Mouse (Mus musculus): Measurements from ENCODE around the gene Kmt5b.

Gene Kmt5b

GRCm38 (mm10) chr19:3768697-3769383, 1.6 kb downstream of the Kmt5b start:
- no peak for DNase-seq (ENCODE audit: low spot score)

GRCm38 (mm10) chr19:3769533-3769932, 2.3 kb downstream of the Kmt5b start:
- DNase-seq (ENCODE audit: low spot score): no peak

- DNase-seq (ENCODE audit: low spot score): no peak
Measured at GRCm38 (mm10) chr19:3774159-3774558, 6.9 kb downstream of the Kmt5b start.

DNA sequence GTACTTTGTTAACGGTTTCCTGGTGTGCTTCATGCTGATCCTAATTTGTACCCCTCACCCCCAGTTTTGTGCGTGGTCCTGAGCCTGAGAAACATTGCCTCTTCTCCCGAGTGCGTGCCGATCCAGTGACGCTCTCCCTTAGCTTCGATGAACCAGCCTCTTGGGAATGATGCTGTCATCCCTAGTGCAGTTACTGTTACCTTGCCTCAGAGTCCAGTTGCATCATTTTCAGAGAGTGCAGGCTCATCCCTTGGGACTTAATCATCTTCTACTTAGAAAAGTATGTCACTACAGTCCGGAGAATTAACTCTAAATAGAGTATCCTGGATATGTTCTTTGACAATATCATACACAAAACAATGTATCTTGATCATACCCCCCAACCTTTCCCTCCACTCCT, 11.5 kb downstream of the Kmt5b start:
- no peak for DNase-seq (ENCODE audit: low spot score)

DNA sequence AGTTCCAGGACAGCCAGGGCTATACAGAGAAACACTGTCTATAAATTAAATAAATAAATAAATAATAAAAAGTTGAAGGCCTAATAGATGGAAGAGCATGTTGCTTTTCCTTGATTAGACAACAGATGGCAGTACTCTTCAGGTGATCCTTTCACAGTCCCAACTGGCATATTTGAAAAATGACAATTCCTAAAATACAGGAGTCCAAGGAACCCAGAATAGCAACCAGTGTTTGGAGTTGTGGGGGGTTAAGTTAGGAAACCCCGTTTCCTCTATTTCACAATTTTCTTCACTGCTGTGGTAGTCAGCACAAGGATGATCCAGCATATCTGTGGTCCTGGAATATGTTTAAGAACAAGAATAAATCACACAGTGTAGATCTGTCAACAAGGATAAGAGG, 22.9 kb downstream of the Kmt5b start:
- DNase-seq (ENCODE audit: low spot score): no peak

DNA sequence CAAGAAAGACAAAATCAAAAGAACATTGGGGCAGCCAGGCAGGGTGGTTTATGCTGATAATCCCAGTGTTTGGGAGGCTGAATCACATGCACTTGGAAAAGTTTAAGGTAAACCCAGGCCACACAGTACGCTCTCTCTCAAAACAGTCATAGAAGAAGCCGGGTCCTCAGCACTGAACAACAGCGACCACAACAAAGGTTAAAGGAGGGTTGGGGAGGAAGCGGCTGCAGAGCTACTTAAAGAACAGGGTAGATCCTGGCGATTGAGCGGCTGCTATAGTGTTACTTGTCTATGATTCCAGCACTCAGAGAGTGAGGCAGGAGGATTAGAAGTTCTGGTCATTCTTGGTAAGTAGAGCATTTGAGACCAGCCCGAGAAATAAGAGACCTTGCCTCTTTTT, 38.3 kb downstream of the Kmt5b start:
- DNase-seq (ENCODE audit: low spot score): no peak

- DNase-seq (ENCODE audit: low spot score): no peak
Measured at GRCm38 (mm10) chr19:3810536-3811233, 43.5 kb downstream of the Kmt5b start.

DNA sequence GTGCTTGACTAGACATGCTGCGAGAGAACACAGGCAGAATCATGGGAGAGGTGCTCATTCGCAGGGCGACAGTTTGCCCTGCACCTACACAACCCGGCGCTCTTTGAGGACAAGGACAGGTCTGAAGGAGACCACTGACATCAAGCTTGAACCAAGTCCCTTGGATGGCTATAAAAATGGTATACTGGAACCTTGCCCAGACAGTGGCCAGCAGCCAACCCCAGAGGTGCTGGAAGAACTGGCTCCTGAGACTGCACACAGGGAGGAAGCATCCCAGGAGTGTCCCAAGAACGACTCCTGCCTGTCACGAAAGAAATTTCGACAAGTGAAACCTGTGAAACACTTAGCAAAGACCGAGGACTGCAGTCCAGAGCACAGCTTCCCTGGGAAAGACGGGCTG, 47.2 kb downstream of the Kmt5b start:
- no peak for DNase-seq (ENCODE audit: low spot score)

- no peak for DNase-seq (ENCODE audit: low spot score)
Measured at GRCm38 (mm10) chr19:3815824-3816223, 48.6 kb downstream of the Kmt5b start.

- DNase-seq (ENCODE audit: low spot score): no peak
Measured at GRCm38 (mm10) chr19:3819080-3819479, 51.9 kb downstream of the Kmt5b start.

- no peak for DNase-seq (ENCODE audit: low spot score)
Measured at GRCm38 (mm10) chr19:3819899-3820444, 52.8 kb downstream of the Kmt5b start.

DNA sequence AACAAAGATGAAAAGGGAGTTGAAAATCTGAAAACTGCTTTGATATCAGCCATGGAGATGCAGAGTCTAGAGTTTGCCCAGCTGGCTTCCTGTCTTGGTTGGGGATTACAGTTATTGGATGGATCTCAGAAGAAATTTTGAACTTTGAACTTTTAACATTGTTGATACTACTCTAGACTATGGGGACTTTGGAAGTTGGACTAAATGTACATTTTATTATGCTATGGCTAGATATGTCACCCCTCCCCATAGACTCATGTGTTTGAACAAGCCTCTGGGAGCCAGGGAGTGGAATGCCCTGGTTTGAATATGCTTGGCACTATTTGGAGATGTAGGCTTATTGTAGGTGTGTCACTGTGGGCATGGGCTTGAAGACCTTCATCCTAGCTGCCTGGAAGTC, 57.8 kb downstream of the Kmt5b start:
- no peak for DNase-seq (ENCODE audit: low spot score)

DNA sequence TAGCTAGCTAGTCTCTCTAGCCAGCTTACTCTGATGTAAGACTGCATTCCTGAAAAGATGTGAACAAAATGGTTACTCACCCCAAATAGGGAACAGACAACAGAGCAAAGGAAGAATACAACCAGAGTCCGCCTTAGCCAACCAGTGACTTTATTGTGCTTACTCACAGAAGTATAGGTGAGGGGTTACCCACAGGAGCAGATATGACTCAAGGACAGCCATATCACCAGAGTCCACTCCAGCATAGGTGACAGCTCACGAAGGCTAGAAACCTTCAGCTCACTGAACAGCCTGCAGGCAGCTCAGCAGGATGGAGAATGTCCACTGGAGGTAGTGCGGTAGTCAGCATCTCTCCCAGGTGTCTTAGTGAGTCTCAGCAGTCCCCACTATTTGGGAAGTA, 62.6 kb downstream of the Kmt5b start:
- no peak for DNase-seq (ENCODE audit: low spot score)

DNA sequence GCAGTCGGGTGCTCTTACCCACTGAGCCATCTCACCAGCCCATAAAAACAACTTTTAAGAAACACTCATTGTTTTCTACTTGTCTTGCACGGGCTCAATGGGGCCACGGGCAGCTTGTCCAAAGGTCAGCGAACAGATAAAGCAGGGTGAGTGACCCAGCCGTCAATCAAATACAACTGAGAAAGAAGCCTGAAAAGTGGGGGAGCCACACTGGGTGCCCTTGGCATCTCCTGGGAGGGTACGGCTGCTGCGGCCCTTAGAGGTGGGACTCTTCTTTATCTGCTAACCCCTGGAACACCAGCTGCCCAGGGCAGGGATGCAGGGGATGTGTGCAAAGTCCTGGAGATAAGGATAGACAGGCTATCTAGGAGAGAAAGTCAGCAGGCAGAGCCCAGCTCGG, 64.5 kb downstream of the Kmt5b start:
- no peak for DNase-seq (ENCODE audit: low spot score)

DNA sequence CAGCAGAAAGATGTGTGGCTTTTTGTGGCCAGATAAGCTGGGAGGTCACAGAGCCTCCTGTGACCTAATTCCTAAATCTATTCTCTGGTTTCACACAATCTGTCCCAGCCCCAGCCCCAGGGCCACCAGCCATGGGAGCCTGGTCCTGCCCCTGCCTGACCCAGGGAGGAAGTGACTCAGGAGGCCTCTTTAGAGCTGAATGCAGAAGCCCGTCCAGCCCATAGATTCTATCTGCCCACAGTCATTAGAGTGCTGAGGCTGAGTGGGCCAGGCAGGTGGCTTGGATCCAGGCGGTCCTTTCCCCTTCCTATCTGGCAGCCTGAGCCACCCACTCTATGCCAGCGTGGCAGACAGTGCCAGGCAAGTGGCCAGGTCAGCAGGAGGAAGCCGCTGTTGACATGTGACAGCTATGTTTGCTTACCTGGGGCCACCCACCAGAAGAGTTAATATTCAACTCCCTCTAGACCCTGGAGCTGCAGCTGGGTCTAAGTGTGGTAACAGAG, 65.7 kb downstream of the Kmt5b start:
- DNase-seq (ENCODE audit: low spot score): no peak

- DNase-seq (ENCODE audit: low spot score): no peak
Measured at GRCm38 (mm10) chr19:3834301-3834700, 67.1 kb downstream of the Kmt5b start.

DNA sequence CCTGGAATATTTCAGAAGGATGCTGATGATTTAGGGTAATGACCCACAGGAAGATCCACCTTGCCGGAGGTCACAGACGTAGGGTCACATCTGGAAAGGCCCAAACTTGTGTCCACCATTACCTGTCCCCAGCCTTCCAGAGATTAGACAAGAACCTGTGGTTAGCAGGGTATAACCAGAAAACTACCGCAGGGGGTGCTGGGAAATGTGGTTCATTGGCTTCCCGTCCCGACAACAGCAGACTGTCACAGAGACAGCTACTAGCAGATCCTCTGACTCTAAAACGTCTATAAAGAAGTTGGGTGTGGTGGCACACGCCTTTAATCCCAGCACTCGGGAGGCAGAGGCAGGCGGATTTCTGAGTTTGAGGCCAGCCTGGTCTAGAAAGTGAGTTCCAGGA, 69.6 kb downstream of the Kmt5b start:
- DNase-seq (ENCODE audit: low spot score): no peak

DNA sequence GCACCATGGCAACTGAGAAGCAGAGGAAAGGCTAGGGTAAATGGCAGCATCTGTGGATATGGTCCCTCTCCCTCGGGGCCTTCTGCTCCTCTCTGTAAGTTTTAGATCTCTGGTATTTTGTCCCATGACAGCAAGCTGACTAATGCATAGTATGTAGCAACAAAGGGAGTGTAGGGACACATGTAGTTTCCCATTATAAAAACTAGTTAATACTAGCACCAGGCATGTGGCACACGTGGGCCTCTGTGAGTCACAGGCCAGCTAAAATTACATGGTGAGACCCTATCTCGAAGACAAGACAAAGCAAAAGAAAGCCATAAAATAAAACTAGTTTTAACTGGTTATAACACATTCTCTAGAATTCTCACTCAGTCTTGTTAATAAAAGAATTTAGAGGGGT, 71.7 kb downstream of the Kmt5b start:
- no peak for DNase-seq (ENCODE audit: low spot score)

DNA sequence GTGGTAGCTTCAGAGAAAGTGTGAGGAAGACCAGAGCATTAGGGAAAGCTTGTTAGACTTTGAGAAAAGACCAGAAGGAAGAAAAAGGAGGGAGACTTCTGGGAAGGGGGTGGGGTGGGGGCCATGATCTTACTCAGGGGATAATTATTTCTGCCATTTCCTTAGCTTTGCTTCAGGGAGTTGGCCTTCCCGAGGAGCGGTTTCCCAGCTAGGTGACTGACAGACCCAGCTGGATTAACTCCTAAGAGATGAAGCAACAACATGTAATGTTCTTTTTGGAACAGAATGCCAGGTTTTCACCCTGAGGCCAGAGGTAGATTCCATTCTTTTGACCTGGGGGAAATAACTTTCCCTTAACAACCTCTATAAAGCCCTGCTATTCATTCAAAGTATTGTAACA, 72.5 kb downstream of the Kmt5b start:
- no peak for DNase-seq (ENCODE audit: low spot score)

DNA sequence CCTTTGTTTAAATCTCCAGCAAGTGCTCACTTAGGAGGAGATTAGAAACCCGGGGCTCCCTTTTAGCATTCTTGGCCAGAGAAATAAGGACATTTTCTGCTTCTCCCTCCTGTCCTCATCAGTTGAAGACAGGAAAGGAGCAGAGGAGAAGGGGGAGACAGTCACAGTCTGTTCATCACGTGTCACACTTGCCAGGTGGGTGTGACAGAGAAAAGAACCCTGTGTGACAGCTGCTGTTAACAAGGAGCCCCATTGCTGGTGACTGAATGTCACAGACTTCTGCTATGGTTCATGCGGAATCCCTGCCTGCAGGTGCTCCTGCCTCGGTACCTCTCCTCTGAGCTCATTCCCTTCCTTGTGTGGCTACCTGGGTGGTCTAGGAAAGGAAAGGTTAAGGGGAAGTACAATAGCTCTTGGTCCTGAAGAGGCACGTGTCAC, 73.0 kb downstream of the Kmt5b start:
- no peak for DNase-seq (ENCODE audit: low spot score)

GRCm38 (mm10) chr19:3840685-3841084, 73.5 kb downstream of the Kmt5b start:
- DNase-seq (ENCODE audit: low spot score): no peak

DNA sequence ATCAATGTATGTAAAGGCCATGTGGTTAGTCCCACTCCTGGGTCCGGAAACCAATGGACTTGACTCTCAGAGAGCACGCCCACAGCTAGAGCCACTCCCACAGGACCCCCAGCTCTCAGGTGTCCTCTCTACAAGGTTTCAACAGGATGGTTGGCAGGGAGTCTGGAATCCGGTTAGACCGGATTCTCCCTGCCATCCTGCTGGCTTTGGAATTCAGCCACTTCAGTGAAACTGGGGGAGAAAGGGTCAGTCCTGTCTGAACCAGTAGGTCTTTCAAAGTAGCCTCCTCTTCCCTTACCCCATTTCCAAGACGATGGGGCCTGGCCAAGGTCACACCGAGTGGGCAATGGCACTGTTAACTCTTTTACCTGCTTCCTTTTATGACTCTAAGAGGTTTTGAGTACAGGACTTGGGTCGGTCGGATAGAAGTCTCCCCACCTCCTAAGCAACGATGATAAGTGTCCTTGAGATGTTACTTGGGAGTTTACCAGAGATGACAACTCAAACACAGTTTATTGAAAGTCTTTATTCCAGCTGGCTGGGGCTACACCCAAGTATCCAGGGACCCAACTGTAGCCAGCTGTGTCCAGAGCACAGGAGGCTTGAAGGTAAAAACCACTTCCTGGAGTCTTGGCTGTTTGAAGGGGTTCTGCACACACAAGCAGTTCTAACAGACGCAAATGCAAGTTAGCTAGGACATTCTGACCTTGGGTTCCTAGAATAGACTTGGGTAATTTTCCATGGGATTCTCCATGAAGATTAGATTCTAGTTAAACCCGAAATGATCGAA, 75.3 kb downstream of the Kmt5b start:
- DNase-seq (ENCODE audit: low spot score): no peak

- DNase-seq (ENCODE audit: low spot score): no peak
Measured at GRCm38 (mm10) chr19:3843629-3844028, 76.4 kb downstream of the Kmt5b start.
